Mouse (Mus musculus) small intestine, adult 2 months (tissue): ENCODE results near the gene Tmie. TPM values are rescaled to one million over a fixed set of nuclear protein-coding genes. Genes with fewer than 3 reads are reported as not detected.

Source experiments
- H3K27ac ChIP-seq: fragments of 200-500 bp; 2 replicates; pipeline ENCODE4 v1.5.1; 2012; ENCODE audit warnings: low read depth, low read length, control low read depth, inconsistent platforms; ENCODE audit not compliant: insufficient read depth
- H3K27me3 ChIP-seq: fragments of 200-500 bp; 2 replicates; pipeline ENCODE4 v1.6.1; 2012; ENCODE audit warnings: mild to moderate bottlenecking, moderate library complexity, low read length, inconsistent platforms; ENCODE audit not compliant: control insufficient read depth, insufficient read depth
- H3K36me3 ChIP-seq: fragments of 200-500 bp; 2 replicates; pipeline ENCODE4 v1.6.1; 2012; ENCODE audit warnings: mild to moderate bottlenecking, low read length, control low read depth, inconsistent platforms; ENCODE audit not compliant: control insufficient read depth, insufficient read depth
- H3K4me1 ChIP-seq: fragments of 200-500 bp; 2 replicates; pipeline ENCODE4 v1.6.1; 2012; ENCODE audit warnings: low read length, inconsistent platforms, mixed read lengths; ENCODE audit not compliant: control insufficient read depth, insufficient read depth, insufficient read length
- H3K4me3 ChIP-seq: fragments of 200-500 bp; 2 replicates; pipeline ENCODE4 v1.5.1; 2012; ENCODE audit warnings: low read depth, mild to moderate bottlenecking, control low read depth, inconsistent platforms, low read length, moderate library complexity
- CTCF ChIP-seq: fragments of 200-500 bp; IDR thresholded peaks from 2 replicates; pipeline ENCODE4 v1.5.1; 2012; ENCODE audit warnings: low read depth, mild to moderate bottlenecking, control low read depth, inconsistent platforms, low read length, moderate library complexity, mixed read lengths; ENCODE audit not compliant: insufficient replicate concordance, insufficient read length; ENCODE audit errors: extremely low read depth
- POLR2A ChIP-seq: fragments of 200-500 bp; IDR thresholded peaks from 2 replicates; pipeline ENCODE4 v1.6.1; 2012; ENCODE audit warnings: low read depth, mild to moderate bottlenecking, control low read depth, inconsistent platforms, low read length, moderate library complexity
- WGBS: fragments of 180-500 bp; shearing (Covaris S2); methylation state at CpG from one replicate; pipeline ENCODE4 v1.1.7; 2018; 5-methylcytosine and 5-hydroxymethylcytosine counted together
- polyA plus RNA-seq: library from polyadenylated mRNA; depleted of rRNA; stranded (reverse); fragments of >200 nt; gene quantifications from 2 replicates; pipeline ENCODE4 v1.2.3, GENCODE M21; 2012

Gene Tmie
- polyA plus RNA-seq, 1 experiment: 0.82 TPM

DNA sequence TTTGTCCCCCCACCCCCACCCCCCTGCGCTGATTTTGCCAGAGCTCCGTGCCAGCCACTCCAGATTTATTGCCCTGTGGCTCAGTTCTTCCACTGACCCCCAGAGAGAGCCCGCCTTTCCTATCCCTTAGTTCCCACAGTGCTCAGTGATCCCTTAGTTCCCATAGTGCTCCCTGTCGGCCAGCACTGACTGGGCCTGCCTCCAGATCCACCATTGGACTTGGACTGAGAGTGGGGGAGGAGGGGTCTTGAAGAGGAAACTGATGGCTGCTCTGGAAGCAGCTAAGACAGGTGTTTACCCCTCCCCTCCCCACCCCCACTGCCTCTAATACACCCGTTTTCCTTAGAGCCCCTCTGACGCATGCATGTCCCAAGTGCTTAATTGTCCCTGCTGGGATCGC is 16.1 kb upstream of the Tmie start:
- H3K4me3 ChIP-seq: no peak overlapping the region
- H3K4me1 ChIP-seq: no peaks in the 10 kb centered on the region
- no peak for TF ChIP-seq POLR2A
- TF ChIP-seq CTCF: no peak
- H3K36me3 ChIP-seq: peaks cover 22% of the 10 kb centered on the region; the same call in 1 of the 2 replicates
- H3K27me3 ChIP-seq: no peaks in the 10 kb centered on the region
- H3K27ac ChIP-seq: no peak overlapping the region
- WGBS: 71% methylated on average over 7 of the region's 7 CpGs

DNA sequence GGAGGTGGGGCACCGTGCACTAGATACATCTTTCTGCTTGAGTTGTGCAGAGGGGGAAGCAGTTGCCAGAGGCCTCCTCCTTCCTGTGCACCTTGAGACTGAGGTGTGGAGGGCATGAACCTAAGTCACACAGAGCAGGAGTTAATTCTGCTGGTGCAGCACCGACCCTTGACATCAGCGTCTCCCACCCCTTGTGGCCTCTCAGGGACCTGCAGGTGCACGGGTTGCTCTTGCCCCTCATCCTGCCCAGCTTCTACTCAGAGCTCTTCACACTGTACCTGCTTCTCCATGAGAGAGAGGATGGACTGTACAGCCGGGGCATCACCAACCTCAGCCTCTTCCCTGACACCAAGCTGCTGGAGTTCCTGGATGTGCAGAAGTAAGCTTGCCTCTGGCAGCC is 15.6 kb upstream of the Tmie start:
- H3K4me1 ChIP-seq: peaks cover 2% of the 10 kb centered on the region; the same call in 1 of the 2 replicates
- WGBS: 66% methylated on average over 5 of the region's 5 CpGs
- no peaks in the 10 kb centered on the region for H3K27me3 ChIP-seq
- no peak overlapping the region for H3K27ac ChIP-seq
- TF ChIP-seq POLR2A: no peak
- TF ChIP-seq CTCF: no peak
- H3K4me3 ChIP-seq: no peak overlapping the region
- peaks cover 22% of the 10 kb centered on the region; the same call in 1 of the 2 replicates for H3K36me3 ChIP-seq

GRCm38 (mm10) chr9:110893429-110893828 is 13.5 kb upstream of the Tmie start:
- TF ChIP-seq CTCF (no peak), POLR2A (no peak)
- H3K4me3 ChIP-seq: peak overlapping the region; percentile 28; the same call in 1 of the 2 replicates
- H3K27ac ChIP-seq: no peak overlapping the region
- WGBS: 84% methylated on average over 10 of the region's 10 CpGs
- H3K36me3 ChIP-seq: peaks cover 22% of the 10 kb centered on the region; the same call in 1 of the 2 replicates
- H3K27me3 ChIP-seq: no peaks in the 10 kb centered on the region
- H3K4me1 ChIP-seq: peaks cover 13% of the 10 kb centered on the region

GRCm38 (mm10) chr9:110892552-110892951 is 12.6 kb upstream of the Tmie start:
- Histone ChIP-seq H3K27me3 (no peaks in the 10 kb centered on the region), H3K4me3 (no peak overlapping the region), H3K4me1 (peaks cover 13% of the 10 kb centered on the region), H3K27ac (no peak overlapping the region), H3K36me3 (peaks cover 19% of the 10 kb centered on the region; the same call in 1 of the 2 replicates)
- 87% methylated on average over 3 of the region's 3 CpGs for WGBS
- TF ChIP-seq POLR2A: no peak
- no peak for TF ChIP-seq CTCF

DNA sequence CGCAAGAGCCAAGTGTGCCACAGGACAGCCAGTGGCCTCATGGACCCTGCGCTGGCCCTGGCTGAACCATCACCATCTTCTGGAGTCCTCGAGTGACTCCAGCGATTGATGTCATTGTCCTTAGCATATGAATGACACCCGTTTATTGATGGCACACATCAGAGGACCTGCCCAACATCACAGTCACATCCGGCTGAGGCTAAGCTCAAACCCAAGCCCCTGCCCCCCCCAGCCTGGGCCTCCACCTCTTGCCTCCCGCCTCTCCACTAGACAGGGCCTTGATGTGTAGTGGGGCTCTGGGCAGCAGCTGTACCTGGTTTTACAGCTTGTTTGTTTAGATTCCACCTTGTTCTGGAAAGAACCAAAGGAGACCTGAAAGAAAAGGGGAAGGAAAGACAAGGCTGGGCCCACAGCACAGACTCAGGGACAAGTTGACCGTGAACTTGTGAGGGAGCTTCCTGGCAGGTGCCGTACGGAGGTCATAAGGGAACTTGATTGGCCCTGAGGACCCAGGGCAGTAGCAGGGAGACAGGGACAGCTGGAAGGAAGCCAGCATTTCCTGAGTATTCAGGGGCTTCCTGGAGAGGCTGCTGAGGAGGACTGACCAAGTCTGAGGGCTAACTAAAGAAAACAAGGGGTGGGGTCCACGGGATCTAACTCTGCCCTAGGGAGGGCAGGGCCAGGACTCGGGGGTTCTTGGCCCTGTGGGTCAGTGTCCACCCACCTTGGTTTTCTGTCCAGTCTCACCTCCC is 11.3 kb upstream of the Tmie start:
- Histone ChIP-seq H3K4me3 (no peak overlapping the region), H3K36me3 (peaks cover 21% of the 10 kb centered on the region; the same call in 1 of the 2 replicates), H3K27ac (no peak overlapping the region), H3K27me3 (no peaks in the 10 kb centered on the region), H3K4me1 (peaks cover 14% of the 10 kb centered on the region)
- WGBS: 84% methylated on average over 12 of the region's 12 CpGs
- TF ChIP-seq POLR2A (no peak), CTCF (no peak)

GRCm38 (mm10) chr9:110890026-110890783 is 10.3 kb upstream of the Tmie start:
- Histone ChIP-seq H3K4me1 (peaks cover 14% of the 10 kb centered on the region), H3K27me3 (no peaks in the 10 kb centered on the region), H3K27ac (peak overlapping the region; percentile 12; the same call in 1 of the 2 replicates), H3K4me3 (peak overlapping the region; percentile 19), H3K36me3 (peaks cover 20% of the 10 kb centered on the region; the same call in 1 of the 2 replicates)
- TF ChIP-seq POLR2A: no peak
- 0 out of 2 replicates have a peak, but pooled peaks have one; percentile 27 for TF ChIP-seq CTCF
- WGBS: 21% methylated on average over 21 of the region's 21 CpGs

- no peak overlapping the region for H3K4me3 ChIP-seq
Observed at GRCm38 (mm10) chr9:110888935-110889334, 9.0 kb upstream of the Tmie start.

More at GRCm38 (mm10) chr9:110888935-110889334, 9.0 kb upstream of the Tmie start:
- 93% methylated on average over 14 of the region's 14 CpGs for WGBS
- Histone ChIP-seq H3K36me3 (peaks cover 28% of the 10 kb centered on the region), H3K27ac (no peak overlapping the region), H3K27me3 (no peaks in the 10 kb centered on the region), H3K4me1 (peaks cover 14% of the 10 kb centered on the region)
- no peak for TF ChIP-seq CTCF
- TF ChIP-seq POLR2A: no peak
